8 mouse cellular contexts compared by ENCODE assay signal in genomic region chr11:69366157-69366854, GRCm38 (mm10). TPM values are rescaled to one million over a fixed set of nuclear protein-coding genes. Genes with fewer than 3 reads are reported as not detected.
DNase-seq lines count a peak whose midpoint lies in the region; ATAC-seq and TF ChIP-seq lines count a peak whose summit lies in the region.

No protein-coding gene starts in this region.

- H3K79me2 ChIP-seq in C2C12 (ENCODE audit: control insufficient read depth, insufficient read depth) = peaks cover 39% of the 10 kb centered on the region

- no peaks in the 10 kb centered on the region for H3K9me3 ChIP-seq in heart, embryonic 14.5 days (ENCODE audit: control insufficient read depth, low read length)
- no peaks in the 10 kb centered on the region for H3K9me3 ChIP-seq in liver, embryonic 13.5 days (replicated peaks)
- no peaks in the 10 kb centered on the region for H3K9me3 ChIP-seq in stomach, embryonic 16.5 days (replicated peaks; ENCODE audit: control insufficient read depth, low read length)

- peak overlapping the region; percentile 93 for H3K4me2 ChIP-seq in heart, embryonic 14.5 days (ENCODE audit: low read length)
- peak overlapping the region; percentile 97 for H3K4me2 ChIP-seq in liver, embryonic 13.5 days
- H3K4me2 ChIP-seq in stomach, embryonic 16.5 days (ENCODE audit: low read depth, low read length) = peak overlapping the region; percentile 95

- no peaks in the 10 kb centered on the region for H3K27me3 ChIP-seq in C2C12 (ENCODE audit: control insufficient read depth, insufficient read depth, insufficient read length)
- H3K27me3 ChIP-seq in heart, embryonic 14.5 days (ENCODE audit: control insufficient read depth, insufficient read depth, low read length) = no peaks in the 10 kb centered on the region
- peaks cover 60% of the 10 kb centered on the region for H3K27me3 ChIP-seq in liver, embryonic 13.5 days
- no peaks in the 10 kb centered on the region for H3K27me3 ChIP-seq in stomach, embryonic 16.5 days (ENCODE audit: control insufficient read depth, insufficient read depth, low read length)

- 1% methylated on average over 26 of the region's 26 CpGs for WGBS in heart, embryonic 14.5 days
- WGBS in liver, embryonic 13.5 days (ENCODE audit: insufficient replicate concordance) = 5% methylated on average over 26 of the region's 26 CpGs
- WGBS in stomach, embryonic 16.5 days = under 1% methylated on average over 26 of the region's 26 CpGs

- peaks cover 32 to 47% of the 10 kb centered on the region in 2 experiments for H3K4me1 ChIP-seq in heart, embryonic 14.5 days (ENCODE audit: control insufficient read depth in 2 of 2, insufficient read depth in 2 of 2, low read length in 2 of 2)
- H3K4me1 ChIP-seq in liver, embryonic 13.5 days (replicated peaks) = peaks cover 61% of the 10 kb centered on the region
- H3K4me1 ChIP-seq in stomach, embryonic 16.5 days (ENCODE audit: control insufficient read depth, insufficient read depth, low read length) = peaks cover 37% of the 10 kb centered on the region

- peak overlapping the region; percentile 66 to 97 for H3K27ac ChIP-seq in heart, embryonic 14.5 days (replicated peaks in 1 of 2; ENCODE audit: control insufficient read depth in 1 of 2, insufficient read depth in 1 of 2, low read depth in 2 of 2, low read length in 2 of 2)
- H3K27ac ChIP-seq in liver, embryonic 13.5 days = peak overlapping the region; percentile 40
- peak overlapping the region; percentile 100 for H3K27ac ChIP-seq in stomach, embryonic 16.5 days (ENCODE audit: low read length)

- no peak for TF ChIP-seq CTCF in C2C12 (IDR thresholded peaks at IDR 0.05; ENCODE audit: control insufficient read depth, insufficient read depth, insufficient read length)
- no peak; the same call in 1 of the 2 replicates for TF ChIP-seq CTCF in brain, embryonic 14.5 days (IDR thresholded peaks at IDR 0.05; ENCODE audit: borderline replicate concordance, extremely low read depth, insufficient read depth, insufficient read length)

- peak overlapping the region; percentile 64 for H3K4me3 ChIP-seq in C2C12 (ENCODE audit: insufficient read depth, poor library complexity, severe bottlenecking)
- H3K4me3 ChIP-seq in heart, embryonic 14.5 days (ENCODE audit: control insufficient read depth in 1 of 2, insufficient read depth in 1 of 2, low read depth in 1 of 2, low read length in 2 of 2) = peak overlapping the region; percentile 7 to 97
- H3K4me3 ChIP-seq in liver, embryonic 13.5 days (replicated peaks) = peak overlapping the region; percentile 73
- H3K4me3 ChIP-seq in stomach, embryonic 16.5 days (replicated peaks; ENCODE audit: low read length) = peak overlapping the region; percentile 85

- TF ChIP-seq POLR2A in brain, embryonic 14.5 days (IDR thresholded peaks at IDR 0.05; ENCODE audit: borderline replicate concordance, extremely low read depth, insufficient read depth, insufficient read length, poor library complexity, severe bottlenecking) = peak; percentile 54; the same call in 1 of the 2 replicates

- peaks cover 26% of the 10 kb centered on the region for H3K36me3 ChIP-seq in C2C12 (ENCODE audit: control insufficient read depth, insufficient read depth)
- peaks cover 26% of the 10 kb centered on the region for H3K36me3 ChIP-seq in heart, embryonic 14.5 days (ENCODE audit: control insufficient read depth, insufficient read depth, low read length)
- H3K36me3 ChIP-seq in liver, embryonic 13.5 days = 0 out of 2 replicates have a peak, but pooled peaks cover under 1% of the 10 kb centered on the region
- H3K36me3 ChIP-seq in stomach, embryonic 16.5 days (ENCODE audit: control insufficient read depth, insufficient read depth, low read length) = peaks cover 14% of the 10 kb centered on the region; the same call in 1 of the 2 replicates

- ATAC-seq in heart, embryonic 14.5 days (ENCODE audit: insufficient number of reproducible peaks, insufficient read depth, low FRiP score, low read depth) = peak; percentile 66
- ATAC-seq in liver, embryonic 13.5 days (ENCODE audit: low read depth) = peak; percentile 70
- ATAC-seq in stomach, embryonic 16.5 days (ENCODE audit: insufficient read depth, low FRiP score) = peak; percentile 87

- DNase-seq in brain, embryonic 14.5 days (ENCODE audit: low read depth) = peak; percentile 99
- DNase-seq in fibroblast of lung, adult 2 months (ENCODE audit: low read depth) = peak; percentile 87
- DNase-seq in kidney, postnatal 14 days = peak; percentile 99
- DNase-seq in liver, embryonic 13.5 days = peak; percentile 66
- peak; percentile 82 for DNase-seq in neural tube, embryonic 10.5 days (ENCODE audit: extremely low spot score, low spot score)

- H3K79me3 ChIP-seq in C2C12 (ENCODE audit: low read depth) = peaks cover 11% of the 10 kb centered on the region

- peak overlapping the region; percentile 63 for H3ac ChIP-seq in C2C12 (ENCODE audit: control insufficient read depth, insufficient read length, low read depth)

- H3K9ac ChIP-seq in heart, embryonic 14.5 days (ENCODE audit: low read length) = peak overlapping the region; percentile 99
- H3K9ac ChIP-seq in liver, embryonic 13.5 days = peak overlapping the region; percentile 46
- peak overlapping the region; percentile 84 for H3K9ac ChIP-seq in stomach, embryonic 16.5 days (ENCODE audit: low read length)

TF ChIP-seq in C2C12, 6 proteins besides CTCF, POLR2A, EP300 and RAD21:
- TF ChIP-seq CEBPB (IDR thresholded peaks at IDR 0.05; ENCODE audit: low read depth) (no peak), USF1 (IDR thresholded peaks at IDR 0.05; ENCODE audit: low read depth) (no peak), MYOG (IDR thresholded peaks at IDR 0.05; ENCODE audit: control insufficient read depth, extremely low read depth, insufficient read length) (no peak), MAX (IDR thresholded peaks at IDR 0.05) (no peak), MYOD1 (IDR thresholded peaks at IDR 0.05; ENCODE audit: control insufficient read depth, insufficient read length, low read depth) (no peak), FOSL1 (IDR thresholded peaks at IDR 0.05; ENCODE audit: insufficient read depth, low read length, poor library complexity, severe bottlenecking) (no peak)

RNA-seq across cellular contexts. Expression of gene Chd3, which starts 2.9 kb away (rescaled TPM):
- 100 TPM for polyA plus RNA-seq in C2C12 (2012; fragmentation: generic; extraction: Trizol)
- polyA plus RNA-seq in brain, embryonic 14.5 days (2012; rRNA removed) = 321 and 358 TPM in 2 replicates
- 16.5 TPM in 2 replicates for polyA plus RNA-seq in heart, embryonic 14.5 days (2014; fragmentation: Nextera tagmentation; extraction: Ambion mirVana)
- 2.6 and 4.4 TPM in 2 replicates for polyA plus RNA-seq in liver, embryonic 13.5 days (2015; fragmentation: Nextera tagmentation; extraction: Ambion mirVana)
- 48.5 and 55.4 TPM in 2 replicates for polyA plus RNA-seq in stomach, embryonic 16.5 days (2015; fragmentation: Nextera tagmentation; extraction: Ambion mirVana)

RNA-seq across cellular contexts. Expression of gene Rnf227, which starts 26.0 kb away (rescaled TPM):
- polyA plus RNA-seq in C2C12 (2012; fragmentation: generic; extraction: Trizol) = 3.9 TPM
- 82.8 and 115 TPM in 2 replicates for polyA plus RNA-seq in brain, embryonic 14.5 days (2012; rRNA removed)
- 6.6 and 7.3 TPM in 2 replicates for polyA plus RNA-seq in heart, embryonic 14.5 days (2014; fragmentation: Nextera tagmentation; extraction: Ambion mirVana)
- 0.92 and 1.1 TPM in 2 replicates for polyA plus RNA-seq in liver, embryonic 13.5 days (2015; fragmentation: Nextera tagmentation; extraction: Ambion mirVana)
- polyA plus RNA-seq in stomach, embryonic 16.5 days (2015; fragmentation: Nextera tagmentation; extraction: Ambion mirVana) = 11.8 TPM in 2 replicates

RNA-seq across cellular contexts. Expression of gene Naa38, which starts 29.0 kb away (rescaled TPM):
- 229 TPM for polyA plus RNA-seq in C2C12 (2012; fragmentation: generic; extraction: Trizol)
- polyA plus RNA-seq in brain, embryonic 14.5 days (2012; rRNA removed) = 84.1 and 111 TPM in 2 replicates
- polyA plus RNA-seq in heart, embryonic 14.5 days (2014; fragmentation: Nextera tagmentation; extraction: Ambion mirVana) = 158 and 174 TPM in 2 replicates
- 102 and 105 TPM in 2 replicates for polyA plus RNA-seq in liver, embryonic 13.5 days (2015; fragmentation: Nextera tagmentation; extraction: Ambion mirVana)
- polyA plus RNA-seq in stomach, embryonic 16.5 days (2015; fragmentation: Nextera tagmentation; extraction: Ambion mirVana) = 144 and 148 TPM in 2 replicates

RNA-seq across cellular contexts. Expression of gene Cyb5d1, which starts 29.1 kb away (rescaled TPM):
- polyA plus RNA-seq in C2C12 (2012; fragmentation: generic; extraction: Trizol) = 22.8 TPM
- 26.7 and 28.7 TPM in 2 replicates for polyA plus RNA-seq in brain, embryonic 14.5 days (2012; rRNA removed)
- 19.9 and 22.1 TPM in 2 replicates for polyA plus RNA-seq in heart, embryonic 14.5 days (2014; fragmentation: Nextera tagmentation; extraction: Ambion mirVana)
- 10.3 and 13.0 TPM in 2 replicates for polyA plus RNA-seq in liver, embryonic 13.5 days (2015; fragmentation: Nextera tagmentation; extraction: Ambion mirVana)
- polyA plus RNA-seq in stomach, embryonic 16.5 days (2015; fragmentation: Nextera tagmentation; extraction: Ambion mirVana) = 29.4 TPM in 2 replicates

RNA-seq across cellular contexts. Expression of gene Tmem88, which starts 31.7 kb away (rescaled TPM):
- 0.16 TPM for polyA plus RNA-seq in C2C12 (2012; fragmentation: generic; extraction: Trizol)
- polyA plus RNA-seq in brain, embryonic 14.5 days (2012; rRNA removed) = 5.7 TPM in 2 replicates
- 43.1 and 46.7 TPM in 2 replicates for polyA plus RNA-seq in heart, embryonic 14.5 days (2014; fragmentation: Nextera tagmentation; extraction: Ambion mirVana)
- 8.9 and 9.5 TPM in 2 replicates for polyA plus RNA-seq in liver, embryonic 13.5 days (2015; fragmentation: Nextera tagmentation; extraction: Ambion mirVana)
- 26.4 and 28.7 TPM in 2 replicates for polyA plus RNA-seq in stomach, embryonic 16.5 days (2015; fragmentation: Nextera tagmentation; extraction: Ambion mirVana)

Comparison
In these comparisons a context has a peak if more than half of its experiments do, and no peak if none do; other contexts are left out.
1. Peak in every context shown above with its lines: DNase-seq, ATAC-seq, H3K4me3 ChIP-seq and H3K27ac ChIP-seq.
2. H3K27ac ChIP-seq: peak in every context shown above with its lines; median percentile 100 in stomach, embryonic 16.5 days; 82 in heart, embryonic 14.5 days; 40 in liver, embryonic 13.5 days.
3. H3K9ac ChIP-seq: peak in every context shown above with its lines; median percentile 99 in heart, embryonic 14.5 days; 84 in stomach, embryonic 16.5 days; 46 in liver, embryonic 13.5 days.